Mouse (Mus musculus): ENCODE results near the gene Gm27021.
A peak's percentile ranks its signal among the peaks of the same experiment; 100 is the strongest.

DNA sequence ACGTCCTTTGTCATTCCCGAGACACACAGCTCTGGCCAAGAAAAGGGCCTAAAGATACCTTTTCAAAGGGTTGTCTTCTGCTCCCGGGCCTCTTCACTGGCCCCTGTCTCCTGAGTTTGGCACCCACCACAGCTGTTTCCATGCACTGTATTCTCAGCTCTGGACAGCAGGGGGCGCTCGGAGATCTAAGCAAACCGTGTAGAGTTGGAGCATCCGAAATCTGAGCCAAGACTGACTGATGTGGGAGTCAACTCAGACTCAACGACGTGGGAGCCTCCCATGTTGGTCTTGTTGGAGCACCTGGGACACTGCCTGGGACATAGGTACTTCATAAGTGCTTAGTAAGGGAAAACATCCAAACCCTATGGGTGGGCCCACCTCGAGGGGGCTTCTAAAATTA is 10.6 kb upstream of the Gm27021 start:
- peak; percentile 99 for TF ChIP-seq CTCF (IDR thresholded peaks at IDR 0.05)
- peak; percentile 73; the same call in 1 of the 2 replicates for TF ChIP-seq EP300 (IDR thresholded peaks at IDR 0.05; ENCODE audit: insufficient read depth, low read depth, low read length)
- no peak for TF ChIP-seq POLR2A (IDR thresholded peaks at IDR 0.05; ENCODE audit: insufficient read depth, low read depth, low read length)

All from heart, adult 2 months (tissue).